Mouse (Mus musculus) stomach, embryonic 15.5 days (tissue): ENCODE measurements at regions not wholly inside any gene's neighbourhood (a gene's known extent, or its start where the extent isn't known, plus 50 kb on each side); places are given as distances from the start of the nearest gene placed in this dataset.
"Not testable (repeated sequence)": the region's sequence is repeated elsewhere in the genome, so short reads cannot be mapped to it uniquely, and the experiment has no call there.

Experiments used
- ATAC-seq: fragments of 200-750 bp; cut with Nextera tagmentation; 2 replicates; pipeline ENCODE4 v1.8.0; 2017; ENCODE audit warnings: low read depth, moderate number of reproducible peaks, moderate TSS enrichment; ENCODE audit not compliant: insufficient read depth, low FRiP score
- H3K27ac ChIP-seq: fragments of 300-500 bp; sonication (generic); 2 replicates; pipeline ENCODE4 v1.5.1; 2015; ENCODE audit warnings: mild to moderate bottlenecking, inconsistent platforms
- H3K27me3 ChIP-seq: fragments of 300-500 bp; sonication (generic); replicated peaks from 2 replicates; pipeline ENCODE4 v1.6.1; 2015; ENCODE audit warnings: inconsistent platforms
- H3K36me3 ChIP-seq: fragments of 300-500 bp; sonication (generic); 2 replicates; pipeline ENCODE4 v1.6.1; 2015; ENCODE audit warnings: inconsistent platforms
- H3K4me1 ChIP-seq: fragments of 300-500 bp; sonication (generic); 2 replicates; pipeline ENCODE4 v1.6.1; 2015; ENCODE audit warnings: inconsistent platforms
- H3K4me2 ChIP-seq: fragments of 300-500 bp; sonication (generic); 2 replicates; pipeline ENCODE4 v1.6.1; 2015; ENCODE audit warnings: mild to moderate bottlenecking, inconsistent platforms
- H3K4me3 ChIP-seq: fragments of 300-500 bp; sonication (generic); replicated peaks from 2 replicates; pipeline ENCODE4 v1.5.1; 2015; ENCODE audit warnings: inconsistent platforms
- H3K9ac ChIP-seq: fragments of 300-500 bp; sonication (generic); 2 replicates; pipeline ENCODE4 v1.6.1; 2015; ENCODE audit warnings: inconsistent platforms
- H3K9me3 ChIP-seq: fragments of 300-500 bp; sonication (generic); 2 replicates; pipeline ENCODE4 v1.6.1; 2016; ENCODE audit warnings: inconsistent platforms
- WGBS: fragments of 180-500 bp; shearing (Covaris S2); methylation state at CpG from one replicate; pipeline ENCODE4 v1.1.7; 2015; 5-methylcytosine and 5-hydroxymethylcytosine counted together

GRCm38 (mm10) chr10:126299962-126300361 is 334.0 kb downstream of the Lrig3 start:
- no peaks in the 10 kb centered on the region for H3K36me3 ChIP-seq
- H3K9ac ChIP-seq, result no peak overlapping the region
- WGBS, result 79% methylated on average over 1 of the region's 1 CpGs
- H3K4me1 ChIP-seq, result no peaks in the 10 kb centered on the region
- H3K4me2 ChIP-seq, result no peak overlapping the region
- no peak for ATAC-seq
- no peak overlapping the region for H3K27ac ChIP-seq
- H3K9me3 ChIP-seq, result no peaks in the 10 kb centered on the region
- H3K4me3 ChIP-seq, result no peak overlapping the region
- no peaks in the 10 kb centered on the region for H3K27me3 ChIP-seq

GRCm38 (mm10) chr10:126298211-126298610 is 332.2 kb downstream of the Lrig3 start:
- no peak overlapping the region for H3K4me2 ChIP-seq
- H3K4me1 ChIP-seq, result no peaks in the 10 kb centered on the region
- ATAC-seq, result no peak
- H3K4me3 ChIP-seq, result no peak overlapping the region
- H3K36me3 ChIP-seq, result no peaks in the 10 kb centered on the region
- no peaks in the 10 kb centered on the region for H3K27me3 ChIP-seq
- no peak overlapping the region for H3K9ac ChIP-seq
- 64% methylated on average over 6 of the region's 6 CpGs for WGBS
- no peak overlapping the region for H3K27ac ChIP-seq
- no peaks in the 10 kb centered on the region for H3K9me3 ChIP-seq

- Histone ChIP-seq H3K4me2 (no peak overlapping the region), H3K27me3 (no peaks in the 10 kb centered on the region), H3K9me3 (no peaks in the 10 kb centered on the region), H3K27ac (no peak overlapping the region), H3K4me3 (no peak overlapping the region), H3K4me1 (no peaks in the 10 kb centered on the region), H3K36me3 (no peaks in the 10 kb centered on the region), H3K9ac (no peak overlapping the region)
- ATAC-seq, result no peak
- WGBS, result 59% methylated on average over 7 of the region's 7 CpGs
These were observed 329.9 kb downstream of the Lrig3 start for GRCm38 (mm10) chr10:126295853-126296252.

- H3K9ac ChIP-seq, result no peak overlapping the region
- no peaks in the 10 kb centered on the region for H3K4me1 ChIP-seq
- no peaks in the 10 kb centered on the region for H3K9me3 ChIP-seq
- H3K36me3 ChIP-seq, result no peaks in the 10 kb centered on the region
- no peak overlapping the region for H3K27ac ChIP-seq
- no peak overlapping the region for H3K4me2 ChIP-seq
- ATAC-seq, result no peak
- H3K4me3 ChIP-seq, result no peak overlapping the region
- no peaks in the 10 kb centered on the region for H3K27me3 ChIP-seq
These were observed 325.8 kb downstream of the Lrig3 start for GRCm38 (mm10) chr10:126291765-126292164.

GRCm38 (mm10) chr10:126285096-126285495 is 319.1 kb downstream of the Lrig3 start:
- not testable (repeated sequence) for H3K9ac ChIP-seq, H3K36me3 ChIP-seq, ATAC-seq, H3K9me3 ChIP-seq, H3K27ac ChIP-seq, H3K4me1 ChIP-seq, H3K4me3 ChIP-seq, H3K4me2 ChIP-seq, H3K27me3 ChIP-seq
- WGBS, result 90% methylated on average over 6 of the region's 13 CpGs

GRCm38 (mm10) chr10:126270376-126270775 is 304.4 kb downstream of the Lrig3 start:
- Histone ChIP-seq H3K27ac (no peak overlapping the region), H3K4me1 (no peaks in the 10 kb centered on the region), H3K4me2 (no peak overlapping the region), H3K36me3 (no peaks in the 10 kb centered on the region), H3K9me3 (no peaks in the 10 kb centered on the region), H3K4me3 (no peak overlapping the region), H3K27me3 (no peaks in the 10 kb centered on the region), H3K9ac (no peak overlapping the region)
- 0 out of 2 replicates have a peak, but pooled peaks have one; percentile 14 for ATAC-seq
- 86% methylated on average over 12 of the region's 12 CpGs for WGBS

GRCm38 (mm10) chr10:126267321-126267998 is 301.5 kb downstream of the Lrig3 start:
- Histone ChIP-seq H3K27ac (no peak overlapping the region), H3K27me3 (no peaks in the 10 kb centered on the region), H3K4me3 (no peak overlapping the region), H3K4me2 (no peak overlapping the region), H3K4me1 (no peaks in the 10 kb centered on the region), H3K9me3 (no peaks in the 10 kb centered on the region), H3K9ac (no peak overlapping the region), H3K36me3 (no peaks in the 10 kb centered on the region)
- ATAC-seq, result no peak
- WGBS, result 84% methylated on average over 2 of the region's 2 CpGs

- no peak overlapping the region for H3K4me2 ChIP-seq
- no peaks in the 10 kb centered on the region for H3K36me3 ChIP-seq
- no peak overlapping the region for H3K9ac ChIP-seq
- H3K4me3 ChIP-seq, result no peak overlapping the region
- no peak overlapping the region for H3K27ac ChIP-seq
- ATAC-seq, result no peak
- H3K4me1 ChIP-seq, result no peaks in the 10 kb centered on the region
- H3K27me3 ChIP-seq, result no peaks in the 10 kb centered on the region
- 68% methylated on average over 8 of the region's 8 CpGs for whole genome bisulfite sequencing
- H3K9me3 ChIP-seq, result no peaks in the 10 kb centered on the region
These were observed 291.2 kb downstream of the Lrig3 start for GRCm38 (mm10) chr10:126257171-126257570.

- no peak for ATAC-seq
- Histone ChIP-seq H3K27me3 (no peaks in the 10 kb centered on the region), H3K27ac (no peak overlapping the region), H3K36me3 (no peaks in the 10 kb centered on the region), H3K4me3 (no peak overlapping the region), H3K9ac (no peak overlapping the region), H3K4me1 (no peaks in the 10 kb centered on the region), H3K4me2 (no peak overlapping the region), H3K9me3 (no peaks in the 10 kb centered on the region)
- WGBS, result 83% methylated on average over 4 of the region's 4 CpGs
These were observed 288.2 kb downstream of the Lrig3 start for GRCm38 (mm10) chr10:126254198-126254597.

- Histone ChIP-seq H3K4me2 (no peak overlapping the region), H3K27ac (no peak overlapping the region), H3K9ac (no peak overlapping the region), H3K4me3 (no peak overlapping the region), H3K4me1 (no peaks in the 10 kb centered on the region), H3K9me3 (no peaks in the 10 kb centered on the region), H3K27me3 (no peaks in the 10 kb centered on the region), H3K36me3 (no peaks in the 10 kb centered on the region)
- WGBS, result 88% methylated on average over 12 of the region's 12 CpGs
- no peak for ATAC-seq
These were observed 283.2 kb downstream of the Lrig3 start for GRCm38 (mm10) chr10:126249176-126249575.

- H3K4me3 ChIP-seq, result no peak overlapping the region
- no peaks in the 10 kb centered on the region for H3K36me3 ChIP-seq
- H3K4me1 ChIP-seq, result no peaks in the 10 kb centered on the region
- 91% methylated on average over 7 of the region's 7 CpGs for WGBS
- H3K27ac ChIP-seq, result no peak overlapping the region
- ATAC-seq, result no peak
- no peak overlapping the region for H3K9ac ChIP-seq
- H3K27me3 ChIP-seq, result no peaks in the 10 kb centered on the region
- H3K9me3 ChIP-seq, result no peaks in the 10 kb centered on the region
- no peak overlapping the region for H3K4me2 ChIP-seq
These were observed 277.1 kb downstream of the Lrig3 start for GRCm38 (mm10) chr10:126243051-126243450.

- Histone ChIP-seq H3K9me3 (no peaks in the 10 kb centered on the region), H3K27ac (no peak overlapping the region), H3K27me3 (no peaks in the 10 kb centered on the region), H3K4me3 (no peak overlapping the region), H3K4me2 (no peak overlapping the region), H3K4me1 (no peaks in the 10 kb centered on the region), H3K36me3 (no peaks in the 10 kb centered on the region), H3K9ac (no peak overlapping the region)
- ATAC-seq, result no peak
- 42% methylated on average over 4 of the region's 4 CpGs for WGBS
These were observed 273.6 kb downstream of the Lrig3 start for GRCm38 (mm10) chr10:126239536-126239935.
